Mouse (Mus musculus) activated CD4-positive, CD25-positive, alpha-beta regulatory T cell, adult 4 months (primary cell): ENCODE measurements around the gene Syap1. TPM values are rescaled to one million over a fixed set of nuclear protein-coding genes. Genes with fewer than 3 reads are reported as not detected.
"Not testable (repeated sequence)": the region's sequence is repeated elsewhere in the genome, so short reads cannot be mapped to it uniquely, and the experiment has no call there.

Source experiments
- ATAC-seq: one replicate; pipeline ENCODE4 v1.8.0; 2017
- polyA plus RNA-seq, 2 experiments: library from polyadenylated mRNA; unstranded; fragments of 100-300 nt; shearing (Covaris generic); gene quantifications; one replicate each; pipeline ENCODE4 v1.2.1; 2017

Gene Syap1
- polyA plus RNA-seq: 10 to 100 TPM; 15.3 to 16.9 TPM

DNA sequence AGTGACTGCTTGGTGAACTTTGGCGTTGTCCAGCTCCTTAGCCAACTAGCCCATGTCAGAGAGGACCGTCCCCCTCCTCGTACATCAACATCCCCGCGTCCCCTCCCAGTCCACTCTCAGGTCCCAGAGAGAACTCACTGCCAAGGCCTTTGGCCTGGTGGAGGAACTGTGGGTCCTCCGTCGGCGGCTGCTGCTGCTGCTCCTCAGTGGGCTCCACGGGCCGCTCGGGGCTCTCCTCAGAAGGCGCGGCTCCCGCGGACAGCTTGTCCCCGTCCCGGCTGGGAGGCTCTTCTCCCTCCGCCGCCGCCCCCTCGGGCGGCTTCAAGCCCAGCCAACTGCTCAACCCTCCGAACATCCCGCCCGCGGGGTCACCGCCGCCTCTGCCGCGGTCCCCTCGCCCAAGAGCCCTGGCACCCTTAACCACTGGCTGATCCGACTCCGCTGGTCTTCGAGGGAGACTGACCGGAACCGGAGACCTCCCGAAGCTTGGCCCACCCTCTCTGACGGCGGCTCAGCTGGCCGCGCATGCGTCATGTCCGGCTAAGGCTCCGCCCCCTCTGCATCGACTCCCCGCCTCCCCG lies at the start of gene Syap1:
Syap1 (minus strand) TSS at position 517 of the 581 bp plus-strand sequence.
- peak; percentile 82 for ATAC-seq

DNA sequence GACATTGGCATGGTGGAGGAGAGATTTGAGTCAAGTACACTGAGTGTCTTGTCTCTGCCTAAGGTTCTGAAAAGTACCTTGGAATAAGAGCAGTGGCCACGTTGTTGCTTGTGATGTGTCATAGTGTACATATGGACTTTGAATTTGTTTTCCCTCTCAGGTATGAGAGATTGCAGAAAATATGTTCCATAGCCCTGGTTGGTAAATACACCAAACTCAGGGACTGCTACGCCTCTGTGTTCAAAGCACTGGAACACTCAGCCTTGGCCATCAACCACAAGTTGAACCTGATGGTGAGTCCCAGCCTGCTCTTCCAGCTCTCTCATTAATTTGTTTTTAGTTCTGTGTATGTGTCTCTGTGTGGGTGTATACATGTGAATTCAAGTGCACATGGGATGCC lies 43.2 kb upstream of the Syap1 start:
- no peak for ATAC-seq

- no peak for ATAC-seq
Measured at GRCm38 (mm10) chrX:162921487-162922125, 33.4 kb upstream of the Syap1 start.

GRCm38 (mm10) chrX:162915697-162916096 lies 27.4 kb upstream of the Syap1 start:
- peak; percentile 82 for ATAC-seq

- no peak for ATAC-seq
Measured at GRCm38 (mm10) chrX:162913651-162914050, 25.4 kb upstream of the Syap1 start.

- no peak for ATAC-seq
Measured at GRCm38 (mm10) chrX:162907554-162907953, 19.3 kb upstream of the Syap1 start.

DNA sequence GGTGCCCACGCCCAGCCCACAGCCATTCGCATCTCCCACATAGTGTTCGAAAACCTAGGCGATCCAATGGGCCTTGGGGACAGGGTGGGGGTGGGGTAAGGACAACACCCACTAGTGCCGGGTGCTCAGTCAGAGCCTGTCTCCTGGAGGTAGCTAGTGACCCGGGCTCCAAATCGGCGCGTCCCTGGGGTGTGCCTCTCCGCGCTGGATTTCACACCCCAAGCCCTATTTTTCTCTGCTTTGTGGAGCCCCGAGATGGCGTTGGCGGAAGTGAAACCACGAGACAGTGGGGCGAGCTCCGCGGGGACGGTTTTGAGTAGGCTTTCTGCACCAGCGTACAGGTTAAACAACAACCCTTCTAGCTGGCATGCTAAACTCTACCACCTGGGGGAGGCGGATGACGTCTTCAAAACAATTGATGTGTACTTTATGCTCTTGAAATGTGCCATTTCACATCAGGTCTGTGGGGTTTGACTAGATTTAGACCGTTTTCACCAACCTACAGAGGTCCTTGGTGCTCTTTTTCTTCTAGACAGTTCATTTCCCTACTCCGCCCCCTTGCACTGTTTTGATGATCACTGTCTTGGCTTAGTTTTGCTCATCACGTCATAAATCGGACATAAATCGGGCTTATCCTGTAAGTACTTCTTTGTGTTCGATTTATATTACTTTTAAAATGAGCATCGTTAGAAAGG lies 13.9 kb upstream of the Syap1 start:
- ATAC-seq: peak; percentile 90

DNA sequence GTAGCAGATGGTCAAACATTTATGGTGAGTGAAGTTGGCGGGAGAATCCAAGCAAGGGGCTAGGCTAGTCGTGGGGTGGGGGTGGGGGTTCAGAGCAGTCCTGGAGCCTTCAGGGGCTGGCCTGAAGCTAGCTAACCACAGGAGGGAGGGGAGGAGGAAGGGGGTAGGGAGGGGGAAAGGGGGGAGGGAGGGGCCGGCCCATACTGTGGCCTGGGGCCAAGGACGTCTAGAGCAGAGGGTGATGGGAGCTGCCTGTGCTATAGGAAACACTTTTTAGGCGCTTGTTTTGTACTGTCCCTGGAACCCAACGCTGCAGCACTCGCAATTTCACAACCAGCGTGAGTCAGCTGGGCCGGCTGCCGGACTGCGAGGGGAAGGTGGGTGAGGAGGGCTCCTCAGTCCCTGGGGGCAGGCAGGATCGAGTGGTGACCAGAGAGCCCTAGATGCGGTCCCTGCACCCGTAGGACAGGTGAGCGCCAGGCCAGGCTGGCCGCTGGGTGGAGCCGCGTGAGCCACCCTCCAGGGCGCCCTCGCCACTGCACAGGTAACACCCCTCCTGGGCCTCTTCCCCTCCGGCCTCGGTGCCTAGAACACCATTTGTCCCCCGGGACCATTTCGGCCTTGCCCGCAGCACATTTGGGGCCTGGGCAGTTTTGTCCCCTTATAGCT lies 13.3 kb upstream of the Syap1 start:
- peak; percentile 38 for ATAC-seq

DNA sequence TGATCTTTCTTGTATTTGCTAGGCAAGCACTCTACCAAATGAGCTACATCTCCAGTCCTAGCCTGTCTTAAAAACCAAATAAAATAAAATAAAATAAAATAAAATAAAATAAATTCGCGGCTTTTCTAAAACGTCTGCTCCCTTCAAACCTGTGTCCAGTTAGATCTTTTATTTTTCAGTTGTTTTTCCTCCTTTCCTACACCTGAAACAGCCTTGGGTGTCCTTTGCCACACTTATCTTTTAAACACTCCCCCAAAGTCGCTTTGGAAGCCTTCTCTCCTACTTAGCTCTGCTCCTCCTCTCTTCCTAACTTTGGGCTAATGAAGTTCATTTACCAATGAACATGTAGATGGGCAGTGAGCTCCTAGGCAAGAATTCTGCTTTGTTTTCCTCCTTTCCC lies 12.7 kb upstream of the Syap1 start, which contains the start of gene Ctps2:
Ctps2 (plus strand) TSS at position 301 of the 400 bp plus-strand sequence.
- ATAC-seq: no peak

DNA sequence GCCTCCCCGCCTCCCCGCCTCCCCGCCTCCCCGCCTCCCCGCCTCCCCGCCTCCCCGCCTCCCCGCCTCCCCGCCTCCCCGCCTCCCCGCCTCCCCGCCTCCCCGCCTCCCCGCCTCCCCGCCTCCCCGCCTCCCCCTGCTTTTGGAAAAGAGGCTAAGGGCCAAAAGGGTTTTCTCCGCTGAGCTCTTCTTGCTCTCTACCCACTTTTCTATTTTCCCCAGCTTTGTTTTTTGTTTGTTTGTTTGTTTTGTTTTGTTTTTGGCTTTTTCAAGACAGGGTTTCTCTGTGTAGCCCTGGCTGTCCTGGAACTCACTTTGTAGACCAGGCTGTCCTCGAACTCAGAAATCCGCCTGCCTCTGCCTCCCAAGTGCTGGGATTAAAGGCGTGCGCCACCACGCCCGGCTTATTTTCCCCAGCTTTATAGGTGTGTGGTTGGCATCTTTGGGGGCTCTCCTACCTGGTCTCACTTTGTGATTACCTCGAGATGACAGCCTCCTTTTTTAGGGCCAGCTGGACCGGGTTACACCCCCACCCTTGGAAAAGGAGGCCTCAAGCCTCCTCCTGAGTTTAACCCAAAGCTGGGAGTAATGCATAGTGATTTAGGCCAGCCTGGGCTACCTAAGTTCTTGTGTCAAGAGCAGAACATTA lies 452 bp upstream of the Syap1 start:
- peak; percentile 16 for ATAC-seq

DNA sequence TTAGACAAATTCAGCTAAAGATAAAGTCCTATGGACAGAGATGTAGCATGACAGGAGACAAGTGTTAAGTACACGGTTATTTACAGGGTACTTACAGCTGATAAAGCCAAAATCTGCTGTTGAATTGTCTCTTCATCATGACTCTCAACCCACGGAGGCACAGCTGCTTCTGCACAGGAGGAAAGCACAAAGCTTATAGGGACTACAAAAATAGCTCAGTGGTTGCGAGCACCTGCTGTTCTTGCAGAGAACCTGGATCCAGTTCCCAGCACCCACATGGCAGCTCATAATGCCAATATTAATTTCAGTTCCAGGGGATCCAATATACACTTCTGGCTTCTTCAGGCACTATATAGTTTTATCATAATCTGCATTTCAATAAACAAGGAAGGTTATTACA lies 10.0 kb downstream of the Syap1 start:
- ATAC-seq: no peak

DNA sequence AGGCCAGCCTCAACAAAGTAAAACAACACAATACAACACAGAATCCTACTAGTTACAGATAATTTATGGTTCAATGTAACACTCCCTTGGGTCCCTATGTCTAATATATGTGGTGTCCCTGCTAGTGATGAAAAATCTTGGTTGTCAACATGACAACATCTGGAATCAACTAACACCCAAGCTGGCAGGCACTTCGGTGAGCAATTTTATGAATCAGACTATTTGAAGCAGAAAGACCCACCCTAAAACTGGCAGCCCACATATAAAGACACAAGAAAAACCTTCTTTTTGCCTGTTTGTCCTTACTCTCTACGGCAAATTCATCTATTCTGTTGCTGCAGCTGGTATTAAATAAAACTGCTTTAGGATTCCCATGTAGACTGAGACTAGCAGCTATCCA lies 14.5 kb downstream of the Syap1 start:
- no peak for ATAC-seq

- ATAC-seq: no peak
Measured at GRCm38 (mm10) chrX:162871734-162872517, 16.3 kb downstream of the Syap1 start.

DNA sequence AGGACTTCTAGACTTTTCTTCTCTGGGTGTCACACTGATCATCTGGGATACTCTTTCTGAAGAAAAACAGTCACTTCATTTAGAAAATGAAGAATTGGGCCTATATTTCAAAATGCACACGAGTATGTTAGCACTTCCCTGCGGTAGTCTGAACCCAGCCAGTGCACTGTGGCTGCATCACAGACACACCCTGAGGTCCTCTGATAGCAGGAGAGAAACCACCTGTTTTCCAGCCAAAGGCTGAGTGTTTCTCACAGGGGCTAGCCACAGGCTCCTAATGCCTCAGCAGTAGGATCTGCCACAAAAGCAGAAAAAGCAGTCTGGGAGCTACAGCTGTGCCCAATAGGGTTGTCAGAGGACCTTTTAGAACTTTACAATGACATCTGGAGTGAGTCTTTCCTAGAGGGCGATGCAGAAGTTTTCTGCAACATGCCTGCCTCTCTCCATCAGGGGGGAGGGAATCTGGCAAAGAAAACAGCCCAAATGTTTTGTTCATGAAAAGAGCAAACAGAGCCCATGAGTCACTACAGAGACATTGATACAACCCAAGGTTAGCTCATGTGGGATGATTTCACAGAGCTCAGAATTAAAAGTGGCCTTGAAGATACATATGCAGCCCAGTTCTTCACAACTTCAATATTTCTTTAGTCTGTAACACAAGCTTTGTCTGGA lies 19.8 kb downstream of the Syap1 start:
- no peak for ATAC-seq

- no peak for ATAC-seq
Measured at GRCm38 (mm10) chrX:162848682-162849081, 39.6 kb downstream of the Syap1 start.

DNA sequence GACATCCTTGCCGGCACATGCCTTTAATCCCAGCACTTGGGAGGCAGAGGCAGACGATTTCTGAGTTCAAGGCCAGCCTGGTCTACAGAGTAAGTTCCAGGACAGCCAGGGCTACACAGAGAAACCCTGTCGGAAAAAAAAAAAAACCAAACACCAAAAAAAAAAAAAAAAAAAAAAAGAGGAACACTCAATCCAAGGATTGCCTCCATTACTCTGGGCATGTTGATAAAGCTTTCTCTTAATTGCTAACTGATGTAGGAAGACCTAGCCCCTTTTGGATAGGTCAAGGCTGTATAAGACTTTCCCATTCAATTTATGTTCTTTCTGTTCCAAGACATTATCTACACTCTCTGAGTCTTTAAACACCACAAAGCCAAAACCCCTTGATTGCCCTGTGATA lies 42.7 kb downstream of the Syap1 start:
- no peak for ATAC-seq

DNA sequence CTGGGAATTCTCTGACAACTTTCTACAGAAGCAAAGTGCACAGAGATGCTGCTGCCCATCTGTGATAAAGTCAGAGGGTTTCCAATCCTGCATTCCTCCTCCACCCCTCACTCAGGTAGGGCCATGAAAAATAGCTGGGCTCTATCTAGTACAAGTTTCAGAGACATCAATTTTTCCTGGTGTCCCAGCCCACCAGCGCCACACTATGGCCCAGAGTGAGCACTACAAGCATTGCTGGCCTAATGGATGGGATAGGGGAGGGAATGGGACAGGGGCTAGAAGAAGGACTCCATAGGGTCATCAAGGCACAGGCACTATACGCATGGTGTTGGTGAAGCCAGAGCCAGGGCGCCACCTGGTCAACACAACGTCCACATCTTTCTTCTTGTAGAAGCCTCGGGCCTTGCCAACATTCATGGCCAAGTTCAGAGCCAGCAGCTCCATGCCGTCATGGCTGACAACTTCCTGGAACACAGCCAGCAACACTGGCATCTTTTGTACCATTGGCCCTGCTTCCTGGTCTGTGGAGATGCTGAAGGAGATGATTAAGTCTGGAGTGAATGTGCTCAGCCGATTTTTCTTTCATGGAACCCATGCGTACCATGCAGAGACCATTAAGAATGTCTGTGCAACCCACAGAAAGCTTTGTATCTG lies 43.7 kb downstream of the Syap1 start:
- ATAC-seq: no peak

- ATAC-seq: no peak
Measured at GRCm38 (mm10) chrX:162832101-162832500, 56.1 kb downstream of the Syap1 start.

- ATAC-seq: no peak
Measured at GRCm38 (mm10) chrX:162831542-162831941, 56.7 kb downstream of the Syap1 start.

DNA sequence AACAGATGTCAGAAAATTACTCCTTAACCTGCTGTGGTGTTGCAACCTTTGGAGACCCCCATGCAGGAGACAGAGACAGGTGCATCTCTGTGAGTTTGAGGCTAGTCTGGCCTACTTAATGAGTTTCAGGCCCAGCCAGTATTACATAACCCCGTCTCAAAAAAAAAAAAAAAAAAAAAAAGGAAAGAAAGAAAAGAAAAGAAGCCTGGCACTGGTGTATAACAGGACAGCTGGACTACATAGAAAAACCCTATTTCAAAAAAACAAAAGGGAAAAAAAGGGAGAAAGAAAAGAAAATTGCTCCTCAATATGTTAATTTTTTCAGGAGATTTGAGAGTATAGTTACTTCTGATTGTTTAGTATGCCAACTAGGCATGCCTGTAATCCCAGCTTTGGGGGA lies 57.2 kb downstream of the Syap1 start:
- ATAC-seq: no peak

GRCm38 (mm10) chrX:162830313-162830712 lies 57.9 kb downstream of the Syap1 start:
- ATAC-seq: not testable (repeated sequence)
